Mouse (Mus musculus) effector memory CD4-positive, alpha-beta T cell, adult 7 months (primary cell): ENCODE data around the gene Gm7903. TPM values are rescaled to one million over a fixed set of nuclear protein-coding genes. Genes with fewer than 3 reads are reported as not detected.

Experiments
- polyA plus RNA-seq: library from polyadenylated mRNA; unstranded; fragments of 100-300 nt; shearing (Covaris generic); gene quantifications from one replicate; pipeline ENCODE4 v1.2.1, GENCODE M21; 2017

Gene Gm7903
- not detected for polyA plus RNA-seq

GRCm38 (mm10) chrX:135433535-135433934 lies at the start of gene Gm7903:
Gene Gm7903, plus strand, starts transcription at chrX:135433835.

Other genes with a start within 250 kb of the Gm7903 start
- not detected for gene Tceal6, start 223.1 kb upstream of the Gm7903 start, polyA plus RNA-seq
- not detected for gene Pramel3, start 131.5 kb upstream of the Gm7903 start, polyA plus RNA-seq
- not detected for gene Gm5128, start 60.6 kb upstream of the Gm7903 start, polyA plus RNA-seq
- gene AV320801, start 60.8 kb downstream of the Gm7903 start, polyA plus RNA-seq = 0.77 TPM
- not detected for gene Nxf7, start 164.9 kb downstream of the Gm7903 start, polyA plus RNA-seq
- gene Prame, start 193.9 kb downstream of the Gm7903 start, polyA plus RNA-seq = not detected